Comparison of ENCODE assay signal across 31 mouse cellular contexts in the genomic region with DNA sequence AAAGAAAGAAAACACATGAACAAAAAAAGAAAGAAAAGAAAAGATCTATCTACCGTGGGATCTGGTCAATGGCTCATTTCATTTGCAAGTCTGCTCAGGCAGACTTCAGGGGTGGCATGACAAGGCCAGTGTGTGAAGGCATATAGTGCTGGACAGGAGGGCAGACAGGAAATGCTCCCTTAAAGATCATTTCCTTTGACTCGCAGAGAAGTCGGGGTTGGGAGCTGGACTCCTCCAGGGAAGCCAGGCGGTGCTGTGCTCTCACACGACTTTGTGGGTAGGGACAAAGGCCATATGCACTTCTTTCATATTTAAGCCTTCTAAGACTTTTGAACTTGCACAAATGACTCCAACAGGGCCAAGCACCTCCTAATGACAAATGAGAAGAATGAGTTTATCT. TPM values are rescaled to one million over a fixed set of nuclear protein-coding genes. Genes with fewer than 3 reads are reported as not detected.
DNase-seq lines count a peak whose midpoint lies in the region; ATAC-seq and TF ChIP-seq lines count a peak whose summit lies in the region.
"Had no signal": no experiment of that assay in that cellular context is flagged by ENCODE, and none has a peak within 500 bp of the region (broad histone marks: within the 10 kb centered on the region; RNA-seq: fewer than 3 reads in every experiment).

No protein-coding gene starts in this region.

- H3K4me3 ChIP-seq in layer of hippocampus, adult 2 months = no peak overlapping the region
- no peak overlapping the region for H3K4me3 ChIP-seq in midbrain, embryonic 11.5 days (ENCODE audit: low read depth, low read length)
- H3K4me3 ChIP-seq in midbrain, embryonic 14.5 days (replicated peaks; ENCODE audit: low read depth, low read length) = no peak overlapping the region
- H3K4me3 ChIP-seq: forebrain, embryonic 10.5 days; forebrain, embryonic 13.5 days; heart, adult 2 months; heart, embryonic 10.5 days; heart, embryonic 13.5 days had no signal

- peaks cover 3% of the 10 kb centered on the region; the same call in 1 of the 2 replicates for H3K4me1 ChIP-seq in midbrain, embryonic 11.5 days (ENCODE audit: control insufficient read depth, insufficient read depth, low read length)
- no peaks in the 10 kb centered on the region for H3K4me1 ChIP-seq in midbrain, embryonic 14.5 days (ENCODE audit: control insufficient read depth, insufficient read depth, low read length)

- H3K36me3 ChIP-seq in midbrain, embryonic 11.5 days (ENCODE audit: control insufficient read depth, insufficient read depth, low read length) = no peaks in the 10 kb centered on the region
- H3K36me3 ChIP-seq in midbrain, embryonic 14.5 days (ENCODE audit: control insufficient read depth, insufficient read depth, low read length) = no peaks in the 10 kb centered on the region
- H3K36me3 ChIP-seq: forebrain, embryonic 10.5 days; G1E; heart, embryonic 10.5 days; heart, embryonic 13.5 days had no signal

- TF ChIP-seq CTCF in layer of hippocampus, adult 2 months (conservative IDR thresholded peaks at IDR 0.05) = 0 out of 2 replicates have a peak, but pooled peaks have one; percentile 9

- 19% methylated on average over 5 of the region's 5 CpGs for WGBS in midbrain, embryonic 11.5 days
- 23% methylated on average over 5 of the region's 5 CpGs for WGBS in midbrain, embryonic 14.5 days

- no peak for ATAC-seq in midbrain, embryonic 11.5 days (ENCODE audit: low FRiP score)
- ATAC-seq in midbrain, embryonic 14.5 days (ENCODE audit: low FRiP score, low TSS enrichment) = no peak
- ATAC-seq: forebrain, embryonic 13.5 days; forebrain, embryonic 16.5 days; hindbrain, postnatal 0 days; Patski had no signal

- H3K9ac ChIP-seq in midbrain, embryonic 11.5 days (ENCODE audit: low read length) = no peak overlapping the region
- H3K9ac ChIP-seq in midbrain, embryonic 14.5 days (replicated peaks; ENCODE audit: low read length) = no peak overlapping the region
- H3K9ac ChIP-seq: forebrain, embryonic 13.5 days; heart, embryonic 13.5 days; hindbrain, embryonic 14.5 days had no signal

- H3K4me2 ChIP-seq in midbrain, embryonic 11.5 days = no peak overlapping the region
- H3K4me2 ChIP-seq in midbrain, embryonic 14.5 days (ENCODE audit: low read length) = no peak overlapping the region
- H3K4me2 ChIP-seq: forebrain, embryonic 13.5 days; heart, embryonic 13.5 days; hindbrain, embryonic 14.5 days had no signal

- peaks cover 20% of the 10 kb centered on the region for H3K27me3 ChIP-seq in midbrain, embryonic 11.5 days (ENCODE audit: control insufficient read depth, insufficient read depth, low read length)
- H3K27me3 ChIP-seq in midbrain, embryonic 14.5 days (ENCODE audit: control insufficient read depth, insufficient read depth, low read length) = peaks cover 23% of the 10 kb centered on the region
- H3K27me3 ChIP-seq: CH12.LX, Patski had no signal

- DNase-seq in embryo, embryonic 10 days (ENCODE audit: low spot score) = peak; percentile 55
- DNase-seq in embryo, embryonic 11 days = no peak
- DNase-seq in layer of hippocampus, adult 2 months (ENCODE audit: low spot score in 2 of 2) = no peak
- DNase-seq in layer of hippocampus, adult 9-10 months (ENCODE audit: low spot score) = no peak
- DNase-seq in midbrain, embryonic 11.5 days (ENCODE audit: low spot score, missing footprints) = peak; percentile 73
- no peak for DNase-seq in midbrain, embryonic 14.5 days
- peak; percentile 15 for DNase-seq in embryo, embryonic 9.5 days (ENCODE audit: extremely low spot score)
- no peak for DNase-seq in T-cell, adult 2 months (ENCODE audit: low spot score)
- DNase-seq: adrenal gland, adult 2 months; adrenal gland, postnatal 14 days; B cell, adult 2 months; cerebellum, adult 11 months; cerebellum, adult 2 months; cerebellum, adult 9-11 months; cerebellum, postnatal 25 days; gastrocnemius, postnatal 10 days; gastrocnemius, postnatal 36 days; heart, adult 2 months; heart, postnatal 14 days; heart, postnatal 4 days had no signal

- no peak overlapping the region for H3K27ac ChIP-seq in layer of hippocampus, adult 2 months
- no peak overlapping the region for H3K27ac ChIP-seq in midbrain, embryonic 11.5 days (ENCODE audit: low read depth, low read length)
- H3K27ac ChIP-seq in midbrain, embryonic 14.5 days (replicated peaks; ENCODE audit: low read depth, low read length) = no peak overlapping the region
- H3K27ac ChIP-seq: forebrain, embryonic 10.5 days; forebrain, embryonic 13.5 days; heart, adult 2 months; heart, embryonic 10.5 days; hindbrain, embryonic 14.5 days; hindbrain, postnatal 0 days had no signal

- H3K9me3 ChIP-seq in midbrain, embryonic 11.5 days (ENCODE audit: control insufficient read depth, low read length) = no peaks in the 10 kb centered on the region
- no peaks in the 10 kb centered on the region for H3K9me3 ChIP-seq in midbrain, embryonic 14.5 days (ENCODE audit: control insufficient read depth, low read length)
- H3K9me3 ChIP-seq: forebrain, embryonic 10.5 days; forebrain, embryonic 13.5 days; G1E; heart, embryonic 10.5 days; heart, embryonic 13.5 days had no signal

RNA-seq across cellular contexts. Expression of gene Foxc1, which starts 16.9 kb away (rescaled TPM):
- total RNA-seq in layer of hippocampus, adult 2 months (2021) = 1 to 10 TPM; 4.2 to 5.2 TPM
- 6.5 and 7.0 TPM in 2 replicates for polyA plus RNA-seq in midbrain, embryonic 11.5 days (2014; fragmentation: Nextera tagmentation; extraction: Ambion mirVana)
- polyA plus RNA-seq in midbrain, embryonic 14.5 days (2014; fragmentation: Nextera tagmentation; extraction: Ambion mirVana) = 0.72 and 1.7 TPM in 2 replicates
- total RNA-seq: CH12.LX; granulocyte monocyte progenitor cell, adult 5-6 weeks had no signal
- polyA plus RNA-seq: G1E had no signal

Comparison
In these comparisons a context has a peak if more than half of its experiments do, and no peak if none do; other contexts are left out.
1. DNase-seq: peak in embryo, embryonic 10 days (single experiment), midbrain, embryonic 11.5 days (single experiment) and embryo, embryonic 9.5 days (single experiment); none in embryo, embryonic 11 days (single experiment), layer of hippocampus, adult 2 months (0 of 2), layer of hippocampus, adult 9-10 months (single experiment), midbrain, embryonic 14.5 days (single experiment) and T-cell, adult 2 months (single experiment).